Mouse (Mus musculus) large intestine, adult 2 months (tissue): Measurements from ENCODE around the gene Bcar3. TPM values are rescaled to one million over a fixed set of nuclear protein-coding genes. Genes with fewer than 3 reads are reported as not detected.

ENCODE experiments used
- polyA plus RNA-seq: library from polyadenylated mRNA; depleted of rRNA; stranded (reverse); fragments of >200 nt; gene quantifications from 2 replicates; pipeline ENCODE4 v1.2.3, GENCODE M21; 2012; rRNA removed

Bcar3 gene
- polyA plus RNA-seq, 1 experiment = 50.9 TPM

Other genes with a start within 250 kb of the Bcar3 start
- gene Abca4, start 249.7 kb upstream of the Bcar3 start, polyA plus RNA-seq = 0.11 and 0.38 TPM in 2 replicates
- 45.9 and 82.3 TPM in 2 replicates for gene Gclm, start 48.6 kb upstream of the Bcar3 start, polyA plus RNA-seq
- gene Dnttip2, start 19.7 kb upstream of the Bcar3 start, polyA plus RNA-seq = 5.7 and 7.1 TPM in 2 replicates